Mouse (Mus musculus) liver, embryonic 11.5 days (tissue): Measurements from ENCODE around the gene Ankrd39. TPM values are rescaled to one million over a fixed set of nuclear protein-coding genes. Genes with fewer than 3 reads are reported as not detected.

ENCODE experiments used
- ATAC-seq: fragments of 200-750 bp; cut with Nextera tagmentation; replicated peaks from 2 replicates; pipeline ENCODE4 v1.8.0; 2017; ENCODE audit warnings: moderate number of reproducible peaks, mild to moderate bottlenecking, moderate TSS enrichment, moderate library complexity; ENCODE audit not compliant: low FRiP score
- DNase-seq: peaks from one replicate; pipeline ENCODE4 v3.0.0-alpha.2; 2017; ENCODE audit warnings: low spot score
- H3K27ac ChIP-seq: fragments of 300-500 bp; sonication (generic); 2 replicates; pipeline ENCODE4 v1.5.1; 2014; ENCODE audit warnings: mild to moderate bottlenecking, low read depth, low read length, control low read depth
- H3K27me3 ChIP-seq: fragments of 300-500 bp; sonication (generic); replicated peaks from 2 replicates; pipeline ENCODE4 v1.6.1; 2014; ENCODE audit warnings: low read length, mixed read lengths; ENCODE audit not compliant: control insufficient read depth, insufficient read depth
- H3K36me3 ChIP-seq: fragments of 300-500 bp; sonication (generic); 2 replicates; pipeline ENCODE4 v1.6.1; 2014; ENCODE audit warnings: mild to moderate bottlenecking, low read length, moderate library complexity, mixed read lengths; ENCODE audit not compliant: control insufficient read depth, insufficient read depth
- H3K4me1 ChIP-seq: fragments of 300-500 bp; sonication (generic); replicated peaks from 2 replicates; pipeline ENCODE4 v1.6.1; 2014; ENCODE audit warnings: low read length, mixed read lengths; ENCODE audit not compliant: control insufficient read depth, insufficient read depth
- H3K4me2 ChIP-seq: fragments of 300-500 bp; sonication (generic); 2 replicates; pipeline ENCODE4 v1.6.1; 2014; ENCODE audit warnings: mild to moderate bottlenecking, control low read depth, moderate library complexity
- H3K4me3 ChIP-seq: fragments of 300-500 bp; sonication (generic); 2 replicates; pipeline ENCODE4 v1.5.1; 2014; ENCODE audit warnings: low read depth, low read length, control low read depth
- H3K9ac ChIP-seq: fragments of 300-500 bp; sonication (generic); 2 replicates; pipeline ENCODE4 v1.6.1; 2014; ENCODE audit warnings: low read depth, low read length, control low read depth
- H3K9me3 ChIP-seq: fragments of 300-500 bp; sonication (generic); 2 replicates; pipeline ENCODE4 v1.6.1; 2016; ENCODE audit warnings: low read length, inconsistent platforms, mixed read lengths; ENCODE audit not compliant: control insufficient read depth
- WGBS: fragments of 180-500 bp; shearing (Covaris S2); extraction: QIAGEN DNeasy Blood & Tissue Kit; methylation state at CpG from one replicate; pipeline ENCODE4 v1.1.7; 2014; 5-methylcytosine and 5-hydroxymethylcytosine counted together
- polyA plus RNA-seq: library from polyadenylated mRNA; unstranded; fragments of >200 nt; fragmentation: Nextera tagmentation; extraction: Ambion mirVana; gene quantifications from 2 replicates; pipeline ENCODE4 v1.2.1, GENCODE M21; 2014

The Ankrd39 gene
- polyA plus RNA-seq, 1 experiment from 2014 or later = 22.1 TPM

DNA sequence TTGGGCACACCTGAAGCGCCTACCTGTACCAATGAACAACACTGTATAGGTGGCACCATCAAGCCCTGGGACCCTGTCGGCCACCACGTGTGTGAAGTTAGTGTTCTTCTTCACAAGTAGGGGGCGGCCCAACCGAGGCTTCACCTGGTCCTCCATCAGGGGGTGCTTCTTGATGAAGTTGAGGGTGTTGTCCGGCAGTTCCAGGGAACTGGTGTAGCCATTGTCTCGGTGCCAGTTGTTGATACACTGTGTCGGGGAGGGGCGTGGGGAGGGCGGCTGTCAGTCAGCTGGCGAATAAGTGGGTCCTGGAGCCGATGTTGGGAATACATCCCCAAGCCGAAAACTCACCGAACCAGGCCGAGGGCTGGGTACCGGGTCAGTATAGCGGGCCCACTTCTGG lies 4.7 kb upstream of the Ankrd39 start:
- Histone ChIP-seq H3K9me3 (no peaks in the 10 kb centered on the region), H3K4me3 (no peak overlapping the region), H3K4me1 (peaks cover 18% of the 10 kb centered on the region), H3K9ac (no peak overlapping the region), H3K36me3 (peaks cover 22% of the 10 kb centered on the region), H3K27me3 (peaks cover 20% of the 10 kb centered on the region), H3K4me2 (no peak overlapping the region), H3K27ac (no peak overlapping the region)
- ATAC-seq (no peak), DNase-seq (no peak)
- 89% methylated on average over 17 of the region's 17 CpGs for WGBS

DNA sequence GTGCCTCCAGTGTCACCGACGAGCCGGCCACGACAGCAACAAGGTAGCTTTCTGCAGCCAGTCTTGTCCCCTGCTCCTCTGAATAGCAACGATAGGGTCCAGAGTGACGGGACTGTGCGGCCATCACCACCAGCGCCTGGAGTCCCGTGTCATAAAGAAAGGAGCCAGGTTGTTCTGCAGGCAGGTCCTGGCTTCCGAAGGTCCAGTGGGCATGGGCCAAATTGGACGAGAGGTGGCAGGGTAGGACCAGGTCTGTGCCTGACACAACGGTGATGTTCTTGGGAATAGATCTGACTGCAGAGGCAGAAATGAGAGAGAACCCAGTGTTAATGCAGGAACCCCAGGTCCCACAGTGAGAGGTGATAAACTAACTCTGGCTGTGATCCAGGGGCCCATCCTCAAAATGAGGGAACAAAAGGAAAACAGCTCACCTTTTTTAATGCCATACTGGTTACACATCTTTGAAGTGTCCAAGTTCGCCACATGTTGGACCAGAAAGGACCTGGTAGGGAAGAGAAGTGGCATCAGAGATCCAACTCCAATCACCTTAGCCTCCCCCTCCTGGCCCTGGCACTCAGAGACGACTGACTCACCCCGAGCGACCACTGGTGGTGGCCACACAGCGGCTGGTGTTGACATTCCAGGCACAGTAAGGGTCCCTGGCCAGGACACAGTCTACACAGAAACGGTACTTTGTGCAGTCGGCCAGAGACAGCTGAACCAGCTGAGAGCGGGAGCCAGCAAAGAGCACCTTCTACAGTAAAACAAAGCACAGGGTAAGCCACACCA lies 3.0 kb upstream of the Ankrd39 start:
- ATAC-seq = no peak
- peaks cover 22% of the 10 kb centered on the region for H3K36me3 ChIP-seq
- no peak overlapping the region for H3K27ac ChIP-seq
- H3K4me3 ChIP-seq = no peak overlapping the region
- H3K27me3 ChIP-seq = peaks cover 8% of the 10 kb centered on the region
- H3K4me2 ChIP-seq = no peak overlapping the region
- no peak for DNase-seq
- no peaks in the 10 kb centered on the region for H3K9me3 ChIP-seq
- 82% methylated on average over 20 of the region's 20 CpGs for WGBS
- no peak overlapping the region for H3K9ac ChIP-seq
- H3K4me1 ChIP-seq = peaks cover 19% of the 10 kb centered on the region

- Histone ChIP-seq H3K27ac (no peak overlapping the region), H3K4me1 (peaks cover 17% of the 10 kb centered on the region), H3K27me3 (peaks cover 1% of the 10 kb centered on the region), H3K9me3 (no peaks in the 10 kb centered on the region), H3K4me2 (no peak overlapping the region), H3K4me3 (no peak overlapping the region), H3K9ac (no peak overlapping the region), H3K36me3 (peaks cover 22% of the 10 kb centered on the region)
- WGBS = 84% methylated on average over 18 of the region's 18 CpGs
- DNase-seq = no peak
- ATAC-seq = no peak
These were observed 2.2 kb upstream of the Ankrd39 start for GRCm38 (mm10) chr1:36549491-36549890.

DNA sequence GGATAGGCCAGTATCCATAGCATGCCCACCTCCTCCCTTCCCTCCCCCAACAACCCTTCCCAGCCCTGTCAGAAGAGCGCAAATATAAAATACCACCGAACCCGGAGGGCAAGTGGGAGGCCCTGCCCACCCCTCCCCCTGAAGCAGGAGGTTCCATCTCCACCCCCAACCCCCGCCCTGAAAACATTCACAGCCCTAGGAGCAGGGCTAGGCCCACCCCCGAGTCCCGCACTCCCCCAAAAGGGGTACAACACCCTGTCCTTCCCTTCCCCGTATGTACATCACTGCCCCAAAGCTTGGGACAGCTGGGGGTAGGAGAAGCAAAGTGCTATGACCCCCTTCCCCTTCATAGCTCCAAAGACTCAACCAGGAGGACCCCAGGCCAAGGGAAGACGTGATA lies 1.5 kb upstream of the Ankrd39 start:
- no peaks in the 10 kb centered on the region; the same call in 1 of the 2 replicates for H3K27me3 ChIP-seq
- 67% methylated on average over 8 of the region's 8 CpGs for WGBS
- H3K4me1 ChIP-seq = peaks cover 17% of the 10 kb centered on the region
- no peaks in the 10 kb centered on the region for H3K9me3 ChIP-seq
- ATAC-seq (no peak), DNase-seq (no peak)
- no peak overlapping the region for H3K4me2 ChIP-seq
- no peak overlapping the region; the same call in 1 of the 2 replicates for H3K4me3 ChIP-seq
- no peak overlapping the region for H3K27ac ChIP-seq
- H3K36me3 ChIP-seq = peaks cover 22% of the 10 kb centered on the region
- no peak overlapping the region for H3K9ac ChIP-seq

DNA sequence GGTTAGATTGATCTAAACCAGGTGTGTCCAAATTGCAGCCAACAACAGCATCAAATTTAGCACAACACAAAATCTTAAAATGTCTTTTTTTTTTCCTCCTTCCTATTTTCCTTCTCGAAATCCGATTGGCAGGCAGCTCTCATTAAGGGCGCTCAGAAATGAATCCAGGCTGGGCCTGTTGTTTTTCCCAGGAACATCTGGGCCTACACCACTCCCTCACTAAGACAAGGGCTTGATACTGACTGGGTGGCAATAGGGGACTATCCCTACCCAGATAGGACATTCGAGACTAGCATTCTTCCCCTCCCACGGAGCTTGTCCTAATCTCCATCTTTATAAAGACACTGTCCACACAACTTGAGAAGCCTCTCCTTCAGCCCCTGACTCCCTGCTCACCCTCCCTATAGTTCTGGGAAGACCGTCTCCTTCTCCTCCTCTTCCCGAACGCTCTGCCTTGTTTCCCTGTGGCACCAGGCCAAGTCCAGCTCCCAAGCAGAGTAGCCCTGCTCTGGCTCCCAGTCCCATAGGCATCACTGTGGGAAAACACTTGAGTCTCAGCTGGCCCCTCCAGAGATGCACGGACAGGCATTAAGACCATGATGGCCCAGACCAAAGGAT lies 845 bp upstream of the Ankrd39 start:
- H3K36me3 ChIP-seq = peaks cover 16% of the 10 kb centered on the region; the same call in 1 of the 2 replicates
- DNase-seq = no peak
- no peak overlapping the region for H3K27ac ChIP-seq
- no peak for ATAC-seq
- H3K4me3 ChIP-seq = no peak overlapping the region
- no peak overlapping the region for H3K4me2 ChIP-seq
- 59% methylated on average over 9 of the region's 9 CpGs for WGBS
- no peak overlapping the region for H3K9ac ChIP-seq
- H3K9me3 ChIP-seq = no peaks in the 10 kb centered on the region
- peaks cover 17% of the 10 kb centered on the region for H3K4me1 ChIP-seq
- H3K27me3 ChIP-seq = no peaks in the 10 kb centered on the region; the same call in 1 of the 2 replicates

GRCm38 (mm10) chr1:36545845-36546600 lies 1.2 kb downstream of the Ankrd39 start:
- DNase-seq (no peak), ATAC-seq (no peak)
- Histone ChIP-seq H3K4me1 (peaks cover 17% of the 10 kb centered on the region), H3K9me3 (no peaks in the 10 kb centered on the region), H3K27me3 (no peaks in the 10 kb centered on the region; the same call in 1 of the 2 replicates), H3K4me3 (peak overlapping the region; percentile 76), H3K27ac (no peak overlapping the region), H3K4me2 (peak overlapping the region; percentile 71), H3K36me3 (peaks cover 15% of the 10 kb centered on the region), H3K9ac (peak overlapping the region; percentile 75)
- 59% methylated on average over 19 of the region's 19 CpGs for WGBS

GRCm38 (mm10) chr1:36545382-36545781 lies 1.9 kb downstream of the Ankrd39 start:
- H3K36me3 ChIP-seq = peaks cover 10% of the 10 kb centered on the region
- H3K4me2 ChIP-seq = peak overlapping the region; percentile 71
- H3K4me3 ChIP-seq = no peak overlapping the region
- no peak for ATAC-seq
- WGBS = 55% methylated on average over 2 of the region's 2 CpGs
- DNase-seq = no peak
- no peak overlapping the region for H3K27ac ChIP-seq
- H3K27me3 ChIP-seq = no peaks in the 10 kb centered on the region
- H3K4me1 ChIP-seq = peaks cover 17% of the 10 kb centered on the region
- no peaks in the 10 kb centered on the region for H3K9me3 ChIP-seq
- H3K9ac ChIP-seq = no peak overlapping the region

DNA sequence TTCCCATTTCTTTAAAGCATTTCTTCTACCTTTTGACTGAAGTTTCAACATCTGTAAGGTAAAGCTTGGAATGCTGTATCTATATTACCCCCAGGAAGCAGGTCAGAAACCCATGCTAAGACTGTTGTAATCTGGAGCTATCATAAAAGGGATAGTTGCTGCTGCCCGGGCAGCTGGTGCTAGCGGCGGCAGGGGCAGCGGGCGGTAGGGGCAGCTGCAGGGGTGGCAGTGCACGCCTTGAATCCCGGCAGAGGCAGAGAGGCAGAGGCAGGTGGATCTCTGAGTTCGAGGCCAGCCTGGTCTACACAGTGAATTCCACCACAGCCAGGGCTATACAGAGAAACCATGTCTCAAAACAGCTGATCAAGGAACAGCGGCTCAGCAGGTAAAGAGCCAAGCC lies 4.3 kb downstream of the Ankrd39 start:
- Histone ChIP-seq H3K27me3 (no peaks in the 10 kb centered on the region), H3K36me3 (peaks cover 10% of the 10 kb centered on the region), H3K9ac (no peak overlapping the region), H3K9me3 (no peaks in the 10 kb centered on the region), H3K4me2 (no peak overlapping the region), H3K4me3 (no peak overlapping the region), H3K4me1 (peaks cover 14% of the 10 kb centered on the region), H3K27ac (no peak overlapping the region)
- 95% methylated on average over 9 of the region's 9 CpGs for WGBS
- ATAC-seq (no peak), DNase-seq (no peak)
